Mouse (Mus musculus): ENCODE results near the gene Isx. TPM values are rescaled to one million over a fixed set of nuclear protein-coding genes. Genes with fewer than 3 reads are reported as not detected.

The Isx gene
- total and polyA plus RNA-seq, 3 experiments = not detected

GRCm38 (mm10) chr8:74927940-74928339, 55.0 kb downstream of the Isx start:
- Histone ChIP-seq H3K4me3 (replicated peaks in 1 of 3; ENCODE audit: low read depth in 2 of 3, low read length in 2 of 3, poor library complexity in 1 of 3) (no peak overlapping the region), H3K9ac (ENCODE audit: insufficient read depth, low read depth) (no peak overlapping the region), H3K9me3 (replicated peaks; ENCODE audit: low read length) (no peaks in the 10 kb centered on the region), H3K4me2 (ENCODE audit: insufficient read depth, low read depth, poor library complexity, severe bottlenecking) (no peak overlapping the region), H3K27ac (ENCODE audit: insufficient read depth, low read depth) (no peak overlapping the region), H3K27me3 (replicated peaks) (peaks cover 78% of the 10 kb centered on the region), H3K36me3 (replicated peaks in 1 of 2; ENCODE audit: control insufficient read depth in 1 of 2, insufficient read depth in 1 of 2, low read length in 1 of 2) (no peaks in the 10 kb centered on the region), H3K79me2 (replicated peaks; ENCODE audit: control insufficient read depth, extremely low read depth, insufficient read depth, poor library complexity, severe bottlenecking) (no peaks in the 10 kb centered on the region), H3K4me1 (ENCODE audit: control insufficient read depth in 1 of 2, insufficient read depth in 2 of 2) (no peaks in the 10 kb centered on the region)
- no peak for TF ChIP-seq RCOR1 (conservative IDR thresholded peaks at IDR 0.05; ENCODE audit: low read depth, low read length)
- no peak for TF ChIP-seq MXI1 (IDR thresholded peaks at IDR 0.05; ENCODE audit: low read depth, low read length)
- TF ChIP-seq SMC3 (IDR thresholded peaks at IDR 0.05; ENCODE audit: low read depth, low read length) = no peak
- TF ChIP-seq MEF2A (IDR thresholded peaks at IDR 0.05; ENCODE audit: borderline replicate concordance, low read depth, low read length) = no peak
- TF ChIP-seq CHD1 (IDR thresholded peaks at IDR 0.05; ENCODE audit: low read depth, low read length) = no peak
- no peak for TF ChIP-seq CTCF (conservative IDR thresholded peaks at IDR 0.05 in 1 of 2, IDR thresholded peaks at IDR 0.05 in 1 of 2; ENCODE audit: low read depth in 2 of 2, low read length in 2 of 2)
- no peak for TF ChIP-seq NRF1 (IDR thresholded peaks at IDR 0.05; ENCODE audit: low read depth, low read length)
- no peak for TF ChIP-seq RAD21 (IDR thresholded peaks at IDR 0.05; ENCODE audit: low read depth, low read length)
- TF ChIP-seq POLR2A (IDR thresholded peaks at IDR 0.05; ENCODE audit: low read depth, low read length) = no peak
- no peak for TF ChIP-seq MAFK (IDR thresholded peaks at IDR 0.05; ENCODE audit: insufficient replicate concordance, low read length)
- TF ChIP-seq CHD2 (IDR thresholded peaks at IDR 0.05; ENCODE audit: low read length) = no peak
- TF ChIP-seq MYC (IDR thresholded peaks at IDR 0.05; ENCODE audit: low read depth, low read length) = no peak
- no peak for TF ChIP-seq GABPA (IDR thresholded peaks at IDR 0.05; ENCODE audit: insufficient replicate concordance, low read depth, low read length)
- no peak for TF ChIP-seq UBTF (IDR thresholded peaks at IDR 0.05; ENCODE audit: low read depth, low read length)
- DNase-seq (ENCODE audit: extremely low read depth) = no peak
- in situ Hi-C loops (cut with MboI; ENCODE audit: low pct_ligation_motif_present, low pct_unique_long_range_greater_than_20kb, low sequenced_read_pairs) (no loop called here), dilution Hi-C loops (cut with MboI; ENCODE audit: extremely low pct_ligation_motif_present, extremely low pct_unique_long_range_greater_than_20kb, low sequenced_read_pairs) (no loop called here)

- H3K36me3 ChIP-seq (replicated peaks in 1 of 2; ENCODE audit: control insufficient read depth in 1 of 2, insufficient read depth in 1 of 2, low read length in 1 of 2) = no peaks in the 10 kb centered on the region
- H3K4me3 ChIP-seq (replicated peaks in 1 of 3; ENCODE audit: low read depth in 2 of 3, low read length in 2 of 3, poor library complexity in 1 of 3) = no peak overlapping the region
- in situ Hi-C loops (cut with MboI; ENCODE audit: low pct_ligation_motif_present, low pct_unique_long_range_greater_than_20kb, low sequenced_read_pairs) = no loop called here
- H3K27me3 ChIP-seq (replicated peaks) = peaks cover 77% of the 10 kb centered on the region
- H3K27ac ChIP-seq (ENCODE audit: insufficient read depth, low read depth) = no peak overlapping the region
- dilution Hi-C loops (cut with MboI; ENCODE audit: extremely low pct_ligation_motif_present, extremely low pct_unique_long_range_greater_than_20kb, low sequenced_read_pairs) = no loop called here
- no peak overlapping the region for H3K9ac ChIP-seq (ENCODE audit: insufficient read depth, low read depth)
- no peaks in the 10 kb centered on the region for H3K79me2 ChIP-seq (replicated peaks; ENCODE audit: control insufficient read depth, extremely low read depth, insufficient read depth, poor library complexity, severe bottlenecking)
- no peaks in the 10 kb centered on the region for H3K4me1 ChIP-seq (ENCODE audit: control insufficient read depth in 1 of 2, insufficient read depth in 2 of 2)
- H3K4me2 ChIP-seq (ENCODE audit: insufficient read depth, low read depth, poor library complexity, severe bottlenecking) = no peak overlapping the region
- DNase-seq (ENCODE audit: extremely low read depth) = peak; percentile 53
- TF ChIP-seq E2F4 (IDR thresholded peaks at IDR 0.05; ENCODE audit: insufficient replicate concordance, low read depth, low read length) = no peak
- no peak for TF ChIP-seq ZC3H11A (IDR thresholded peaks at IDR 0.05; ENCODE audit: low read depth, low read length)
- TF ChIP-seq CTCF (conservative IDR thresholded peaks at IDR 0.05 in 1 of 2, IDR thresholded peaks at IDR 0.05 in 1 of 2; ENCODE audit: low read depth in 2 of 2, low read length in 2 of 2) = peak; percentile 75 to 88
- TF ChIP-seq SMC3 (IDR thresholded peaks at IDR 0.05; ENCODE audit: low read depth, low read length) = peak; percentile 35; the same call in 1 of the 2 replicates
- no peak for TF ChIP-seq JUND (conservative IDR thresholded peaks at IDR 0.05; ENCODE audit: low read depth, low read length)
- TF ChIP-seq SIN3A (IDR thresholded peaks at IDR 0.05; ENCODE audit: low read length) = no peak
- peak; percentile 56 for TF ChIP-seq RAD21 (IDR thresholded peaks at IDR 0.05; ENCODE audit: low read depth, low read length)
- no peak for TF ChIP-seq ETS1 (conservative IDR thresholded peaks at IDR 0.05; ENCODE audit: low read depth, low read length)
- no peaks in the 10 kb centered on the region for H3K9me3 ChIP-seq (replicated peaks; ENCODE audit: low read length)
These were observed 57.8 kb downstream of the Isx start for GRCm38 (mm10) chr8:74930731-74931130.

Data from CH12.LX (cell line).